Mouse (Mus musculus): ENCODE data around the gene Alg5.

DNA sequence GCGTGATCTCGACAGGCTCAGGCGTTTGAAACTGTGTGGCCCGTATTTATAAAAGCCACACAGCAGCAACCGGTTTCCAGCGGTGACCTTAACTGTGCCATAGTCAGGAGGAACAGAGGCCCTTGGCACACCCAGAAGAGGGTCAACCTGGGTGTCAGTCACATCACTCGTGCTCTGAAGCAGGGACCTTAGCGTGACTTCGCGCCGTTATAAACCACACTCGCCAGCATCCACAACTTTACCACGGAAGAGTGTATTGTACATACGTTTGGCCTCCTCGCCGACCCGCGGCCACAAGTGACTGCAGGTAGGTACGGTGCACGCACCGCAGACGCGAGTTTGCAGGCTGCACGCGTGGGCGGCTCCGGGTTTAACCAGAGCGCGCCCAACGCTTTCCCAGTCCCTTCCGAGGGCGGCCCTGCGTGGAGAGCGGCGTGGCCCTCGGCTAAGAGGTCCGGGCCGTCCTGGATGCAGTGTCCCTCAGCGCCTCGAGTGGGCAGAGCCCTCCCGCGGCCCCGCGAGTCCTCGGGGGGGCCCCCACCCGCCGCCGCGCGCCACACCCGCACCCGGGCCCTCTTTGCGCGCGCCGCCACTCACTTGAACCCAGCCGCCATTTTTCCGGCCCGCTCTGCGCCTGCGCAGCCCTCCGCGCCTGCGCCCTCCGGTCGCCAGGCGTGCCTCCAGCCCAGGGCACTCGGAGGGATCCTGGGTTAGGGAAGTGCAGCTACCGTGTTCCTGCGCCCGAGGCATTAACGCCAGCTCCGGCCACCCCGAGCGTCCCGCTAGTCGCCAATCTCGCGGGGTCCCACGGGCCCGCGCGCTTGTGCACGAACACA is 710 bp upstream of the Alg5 start:
- TF ChIP-seq CTCF (IDR thresholded peaks at IDR 0.05; ENCODE audit: low read depth) (no peak), EP300 (optimal IDR thresholded peaks at IDR 0.05) (no peak)
